Mouse (Mus musculus) hindbrain, embryonic 14.5 days (tissue): Measurements from ENCODE around the gene Ankrd63. TPM values are rescaled to one million over a fixed set of nuclear protein-coding genes. Genes with fewer than 3 reads are reported as not detected.
A peak's percentile ranks its signal among the peaks of the same experiment; 100 is the strongest.

Experiments used
- ATAC-seq: fragments of 200-750 bp; cut with Nextera tagmentation; 2 replicates; pipeline ENCODE4 v1.8.0; 2017; ENCODE audit warnings: moderate number of reproducible peaks, mild to moderate bottlenecking, moderate TSS enrichment, moderate library complexity; ENCODE audit not compliant: low FRiP score
- DNase-seq: peaks from one replicate; pipeline ENCODE4 v3.0.0-alpha.2; 2015; ENCODE audit warnings: low spot score
- H3K27ac ChIP-seq: fragments of 300-500 bp; sonication (generic); 2 replicates; pipeline ENCODE4 v1.5.1; 2014; ENCODE audit warnings: mild to moderate bottlenecking, moderate library complexity
- H3K27me3 ChIP-seq: fragments of 300-500 bp; sonication (generic); 2 replicates; pipeline ENCODE4 v1.6.1; 2014; ENCODE audit warnings: mild to moderate bottlenecking, low read length, mixed read lengths; ENCODE audit not compliant: control insufficient read depth, insufficient read depth
- H3K36me3 ChIP-seq: fragments of 300-500 bp; sonication (generic); replicated peaks from 2 replicates; pipeline ENCODE4 v1.6.1; 2014; ENCODE audit not compliant: control insufficient read depth, insufficient read depth
- H3K4me1 ChIP-seq: fragments of 300-500 bp; sonication (generic); replicated peaks from 2 replicates; pipeline ENCODE4 v1.6.1; 2014; ENCODE audit warnings: antibody characterized with exemption, low read length, mixed read lengths; ENCODE audit not compliant: control insufficient read depth, insufficient read depth
- H3K4me2 ChIP-seq: fragments of 300-500 bp; sonication (generic); replicated peaks from 2 replicates; pipeline ENCODE4 v1.6.1; 2014; ENCODE audit warnings: mild to moderate bottlenecking, moderate library complexity
- H3K4me3 ChIP-seq: fragments of 300-500 bp; sonication (generic); replicated peaks from 2 replicates; pipeline ENCODE4 v1.5.1; 2014; ENCODE audit warnings: mild to moderate bottlenecking, low read length
- H3K9ac ChIP-seq: fragments of 300-500 bp; sonication (generic); 2 replicates; pipeline ENCODE4 v1.6.1; 2014
- H3K9me3 ChIP-seq: fragments of 300-500 bp; sonication (generic); 2 replicates; pipeline ENCODE4 v1.6.1; 2016; ENCODE audit warnings: low read length; ENCODE audit not compliant: control insufficient read depth
- WGBS: fragments of 180-500 bp; shearing (Covaris S2); extraction: QIAGEN DNeasy Blood & Tissue Kit; methylation state at CpG from one replicate; pipeline ENCODE4 v1.1.7; 2014; 5-methylcytosine and 5-hydroxymethylcytosine counted together
- polyA plus RNA-seq: library from polyadenylated mRNA; unstranded; fragments of >200 nt; fragmentation: Nextera tagmentation; extraction: Ambion mirVana; gene quantifications from 2 replicates; pipeline ENCODE4 v1.2.1, GENCODE M21; 2014

Gene Ankrd63
- polyA plus RNA-seq, 1 experiment from 2014 or later: not detected

DNA sequence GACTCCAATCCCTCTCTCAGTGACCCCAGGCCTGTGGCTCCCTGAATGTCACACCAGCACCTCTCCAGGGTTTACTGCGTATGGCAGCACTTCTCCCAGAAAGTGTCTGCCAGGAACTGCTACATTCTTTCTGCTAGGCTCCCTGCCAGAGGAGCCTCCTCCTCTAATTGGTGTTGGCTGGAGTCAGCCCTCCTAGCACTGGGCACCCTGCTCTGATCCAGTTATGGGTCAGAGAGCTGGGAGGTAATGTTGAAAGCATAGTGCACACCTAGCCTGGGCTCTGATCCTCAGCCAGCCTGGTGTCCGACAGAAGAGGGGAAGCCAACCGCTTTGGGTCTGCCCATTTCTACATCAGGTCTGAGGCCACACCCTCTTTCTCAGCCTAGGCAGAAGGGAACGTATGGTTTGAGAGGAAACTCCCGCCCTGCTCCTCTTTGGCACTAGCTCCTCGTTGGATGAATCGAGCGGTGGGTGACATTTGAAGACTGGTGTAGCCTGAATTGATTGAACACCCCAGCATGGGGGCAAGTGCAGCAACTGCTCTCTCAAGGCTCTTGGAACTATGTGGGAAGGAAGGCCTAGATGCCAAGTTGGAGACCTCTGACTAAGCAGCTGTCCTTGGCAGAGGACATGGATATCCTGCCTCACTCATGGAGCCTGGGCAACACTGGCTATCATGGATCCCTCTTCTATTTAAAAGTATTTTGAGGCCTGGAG lies 21.1 kb downstream of the Ankrd63 start:
- Histone ChIP-seq H3K9ac (no peak overlapping the region), H3K9me3 (no peaks in the 10 kb centered on the region), H3K4me3 (no peak overlapping the region), H3K4me2 (no peak overlapping the region), H3K27ac (no peak overlapping the region), H3K4me1 (peaks cover 3% of the 10 kb centered on the region; the same call in 1 of the 2 replicates), H3K27me3 (peaks cover 19% of the 10 kb centered on the region), H3K36me3 (no peaks in the 10 kb centered on the region; the same call in 1 of the 2 replicates)
- DNase-seq: no peak
- peak; percentile 34; the same call in 1 of the 2 replicates for ATAC-seq
- 61% methylated on average over 8 of the region's 8 CpGs for WGBS

DNA sequence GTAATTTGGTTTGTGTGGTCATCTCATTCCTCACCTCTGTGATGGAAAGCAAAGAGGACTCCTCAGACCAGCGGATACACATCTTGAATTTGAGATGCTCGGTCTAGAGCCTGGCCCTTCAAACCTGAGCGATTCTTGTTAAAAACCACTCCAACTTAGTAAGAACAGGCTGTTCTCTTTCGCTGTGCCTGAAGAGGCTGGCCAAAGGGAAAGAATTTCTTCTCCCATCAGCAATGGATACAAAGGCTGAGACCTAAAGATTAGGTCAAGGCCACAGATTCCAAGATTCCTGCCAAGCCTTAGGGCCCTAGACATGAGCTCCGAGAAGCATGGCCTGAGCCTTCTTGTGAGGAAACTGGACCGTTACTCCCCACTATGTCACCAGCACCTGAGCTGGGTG lies 22.8 kb downstream of the Ankrd63 start:
- Histone ChIP-seq H3K27me3 (peaks cover 35% of the 10 kb centered on the region), H3K27ac (no peak overlapping the region), H3K36me3 (no peaks in the 10 kb centered on the region; the same call in 1 of the 2 replicates), H3K9ac (no peak overlapping the region), H3K4me2 (no peak overlapping the region), H3K4me1 (peaks cover 15% of the 10 kb centered on the region; the same call in 1 of the 2 replicates), H3K4me3 (no peak overlapping the region), H3K9me3 (no peaks in the 10 kb centered on the region)
- no peak for DNase-seq
- no peak for ATAC-seq
- 91% methylated on average over 6 of the region's 6 CpGs for WGBS

DNA sequence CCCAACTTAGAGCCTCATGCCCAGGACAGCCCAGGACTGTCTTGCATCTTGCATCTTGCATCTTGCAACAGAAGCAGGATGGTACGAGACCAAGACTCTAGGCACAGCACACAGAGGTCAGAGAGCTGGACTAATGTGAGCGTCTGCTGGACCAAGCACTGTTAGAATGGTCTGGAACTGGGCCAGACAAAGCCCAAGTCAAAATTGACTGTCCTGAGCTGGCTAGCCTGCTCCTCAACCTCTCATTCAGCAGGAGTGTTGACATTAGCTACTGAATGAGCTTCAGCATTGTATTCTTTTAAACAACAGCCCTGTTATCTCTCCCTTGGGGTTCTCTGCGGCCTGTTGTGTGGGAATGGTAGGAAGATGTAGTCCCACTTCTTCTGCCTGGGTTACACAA lies 24.2 kb downstream of the Ankrd63 start:
- WGBS: 71% methylated on average over 3 of the region's 3 CpGs
- H3K9ac ChIP-seq: no peak overlapping the region
- DNase-seq: no peak
- no peak overlapping the region for H3K4me2 ChIP-seq
- H3K4me1 ChIP-seq: peaks cover 15% of the 10 kb centered on the region; the same call in 1 of the 2 replicates
- no peak for ATAC-seq
- H3K36me3 ChIP-seq: no peaks in the 10 kb centered on the region; the same call in 1 of the 2 replicates
- H3K27ac ChIP-seq: no peak overlapping the region
- peaks cover 49% of the 10 kb centered on the region for H3K27me3 ChIP-seq
- no peak overlapping the region for H3K4me3 ChIP-seq
- H3K9me3 ChIP-seq: no peaks in the 10 kb centered on the region

GRCm38 (mm10) chr2:118677817-118678216 lies 25.9 kb downstream of the Ankrd63 start:
- 14% methylated on average over 4 of the region's 4 CpGs for WGBS
- ATAC-seq: no peak
- Histone ChIP-seq H3K27me3 (peaks cover 66% of the 10 kb centered on the region), H3K4me2 (peak overlapping the region; percentile 91), H3K4me3 (peak overlapping the region; percentile 44), H3K9me3 (no peaks in the 10 kb centered on the region), H3K9ac (0 out of 2 replicates have a peak overlapping the region, but pooled peaks have one; percentile 65), H3K27ac (no peak overlapping the region), H3K4me1 (peaks cover 15% of the 10 kb centered on the region; the same call in 1 of the 2 replicates), H3K36me3 (no peaks in the 10 kb centered on the region; the same call in 1 of the 2 replicates)
- no peak for DNase-seq

- ATAC-seq (peak; percentile 56), DNase-seq (no peak)
- Histone ChIP-seq H3K4me2 (peak overlapping the region; percentile 91), H3K4me1 (peaks cover 15% of the 10 kb centered on the region; the same call in 1 of the 2 replicates), H3K27me3 (peaks cover 73% of the 10 kb centered on the region), H3K4me3 (peak overlapping the region; percentile 44), H3K9me3 (no peaks in the 10 kb centered on the region), H3K9ac (peak overlapping the region; percentile 65), H3K36me3 (no peaks in the 10 kb centered on the region; the same call in 1 of the 2 replicates), H3K27ac (no peak overlapping the region)
- WGBS: 1% methylated on average over 89 of the region's 89 CpGs
These were observed 26.7 kb downstream of the Ankrd63 start for GRCm38 (mm10) chr2:118676839-118677741.

GRCm38 (mm10) chr2:118674500-118674899 lies 29.3 kb downstream of the Ankrd63 start:
- H3K9ac ChIP-seq: no peak overlapping the region
- H3K36me3 ChIP-seq: no peaks in the 10 kb centered on the region; the same call in 1 of the 2 replicates
- no peak overlapping the region for H3K27ac ChIP-seq
- H3K9me3 ChIP-seq: no peaks in the 10 kb centered on the region
- DNase-seq (no peak), ATAC-seq (no peak)
- peaks cover 15% of the 10 kb centered on the region; the same call in 1 of the 2 replicates for H3K4me1 ChIP-seq
- WGBS: 23% methylated on average over 7 of the region's 7 CpGs
- no peak overlapping the region for H3K4me3 ChIP-seq
- H3K4me2 ChIP-seq: no peak overlapping the region
- peaks cover 77% of the 10 kb centered on the region for H3K27me3 ChIP-seq

DNA sequence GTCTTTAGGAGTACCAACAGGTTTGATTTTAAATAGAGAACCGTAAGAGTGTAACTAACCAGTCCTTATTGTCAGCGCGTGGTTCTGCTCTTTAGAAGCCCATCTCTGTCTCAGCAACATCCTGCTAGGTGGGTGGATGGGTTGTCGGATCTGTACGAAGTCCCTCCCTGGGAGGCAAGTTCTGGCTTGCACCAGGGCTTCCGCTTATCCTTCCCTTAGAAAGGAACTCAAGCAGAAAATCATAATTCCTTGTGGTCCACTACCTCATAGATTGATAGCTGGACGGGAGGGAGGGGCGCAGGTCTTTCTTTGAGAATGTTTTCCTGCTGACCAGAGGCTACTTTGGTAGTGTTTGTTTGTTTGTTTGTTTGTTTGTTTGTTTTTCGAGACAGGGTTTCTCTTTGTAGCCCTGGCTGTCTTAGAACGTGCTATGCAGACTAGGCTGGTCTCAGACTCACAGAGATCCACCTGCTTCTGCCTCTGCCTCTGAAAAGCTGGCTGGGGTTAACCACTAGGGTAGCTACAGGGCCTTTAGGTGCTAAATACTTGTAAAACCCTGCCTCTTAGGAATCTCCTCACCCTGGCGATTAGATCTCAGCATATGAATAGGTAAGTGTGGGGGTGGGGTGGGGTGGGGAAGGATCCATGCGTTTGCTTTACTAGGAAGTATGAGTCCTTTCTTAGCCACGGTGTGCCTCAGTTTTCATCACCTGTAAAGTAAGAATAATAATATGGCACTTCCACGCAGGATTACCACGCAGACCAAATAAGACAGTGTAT lies 29.9 kb downstream of the Ankrd63 start:
- H3K27me3 ChIP-seq: peaks cover 71% of the 10 kb centered on the region
- WGBS: 28% methylated on average over 15 of the region's 15 CpGs
- H3K36me3 ChIP-seq: no peaks in the 10 kb centered on the region
- ATAC-seq (no peak), DNase-seq (no peak)
- no peak overlapping the region for H3K4me2 ChIP-seq
- peaks cover 15% of the 10 kb centered on the region; the same call in 1 of the 2 replicates for H3K4me1 ChIP-seq
- no peaks in the 10 kb centered on the region for H3K9me3 ChIP-seq
- no peak overlapping the region for H3K27ac ChIP-seq
- no peak overlapping the region for H3K9ac ChIP-seq
- no peak overlapping the region for H3K4me3 ChIP-seq

DNA sequence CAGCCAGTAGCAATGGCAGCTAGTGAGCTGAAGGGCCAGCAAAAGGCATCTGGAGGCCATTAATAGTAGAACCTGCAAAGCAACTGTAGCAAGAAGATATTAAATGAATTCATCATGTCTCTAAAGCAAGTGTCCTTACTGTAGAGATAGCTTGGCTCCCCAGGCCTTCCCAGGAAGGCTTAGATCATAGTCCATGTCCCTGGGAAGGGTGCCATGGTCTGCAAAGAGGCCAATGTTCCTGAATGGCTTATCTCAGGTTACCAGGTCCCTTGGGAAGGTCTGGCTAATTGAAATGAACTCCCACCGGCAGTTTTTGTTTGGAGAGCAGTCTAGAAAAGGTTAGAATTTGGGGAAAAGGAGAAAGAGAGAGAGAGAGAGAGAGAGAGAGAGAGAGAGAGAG lies 32.0 kb downstream of the Ankrd63 start:
- no peak overlapping the region for H3K27ac ChIP-seq
- peaks cover 51% of the 10 kb centered on the region for H3K27me3 ChIP-seq

More for the DNA sequence above, 32.0 kb downstream of the Ankrd63 start:
- Histone ChIP-seq H3K9ac (no peak overlapping the region), H3K4me1 (peaks cover 2% of the 10 kb centered on the region), H3K36me3 (no peaks in the 10 kb centered on the region), H3K4me2 (no peak overlapping the region), H3K9me3 (no peaks in the 10 kb centered on the region), H3K4me3 (no peak overlapping the region)
- ATAC-seq: no peak
- no peak for DNase-seq
- WGBS: 81% methylated on average over 1 of the region's 1 CpGs
